Mouse (Mus musculus): ENCODE measurements at regions not wholly inside any gene's neighbourhood (a gene's known extent, or its start where the extent isn't known, plus 50 kb on each side); places are given as distances from the start of the nearest gene placed in this dataset.

DNA sequence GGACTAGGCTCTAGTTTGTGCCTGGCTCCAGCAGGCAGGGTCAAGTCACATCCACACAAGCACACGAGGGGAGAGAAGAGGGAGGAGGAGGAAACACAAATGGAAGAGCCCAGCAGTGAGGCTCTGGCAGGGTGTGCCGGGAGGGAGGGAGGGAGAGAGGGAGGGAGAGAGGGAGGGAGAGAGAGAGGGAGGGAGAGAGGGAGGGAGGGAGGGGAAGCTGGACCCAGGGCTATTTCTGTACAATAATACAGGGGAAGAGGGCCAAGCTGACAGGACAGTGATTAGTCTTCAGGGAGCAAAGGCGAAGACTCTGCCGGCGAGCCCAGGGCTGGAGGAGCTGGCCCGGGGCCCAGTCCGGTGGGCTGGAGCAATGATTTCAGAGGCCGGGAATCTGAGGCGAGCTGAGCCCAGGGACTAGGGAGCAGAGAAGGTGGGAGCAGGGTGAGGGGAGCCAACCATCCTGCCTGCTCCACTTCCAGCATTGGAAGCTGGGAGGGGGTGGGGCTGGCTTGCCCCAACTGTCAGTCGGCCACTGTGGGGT, 155.6 kb downstream of the Efnb1 start:
- peak; percentile 18 for DNase-seq (ENCODE audit: low spot score)

DNA sequence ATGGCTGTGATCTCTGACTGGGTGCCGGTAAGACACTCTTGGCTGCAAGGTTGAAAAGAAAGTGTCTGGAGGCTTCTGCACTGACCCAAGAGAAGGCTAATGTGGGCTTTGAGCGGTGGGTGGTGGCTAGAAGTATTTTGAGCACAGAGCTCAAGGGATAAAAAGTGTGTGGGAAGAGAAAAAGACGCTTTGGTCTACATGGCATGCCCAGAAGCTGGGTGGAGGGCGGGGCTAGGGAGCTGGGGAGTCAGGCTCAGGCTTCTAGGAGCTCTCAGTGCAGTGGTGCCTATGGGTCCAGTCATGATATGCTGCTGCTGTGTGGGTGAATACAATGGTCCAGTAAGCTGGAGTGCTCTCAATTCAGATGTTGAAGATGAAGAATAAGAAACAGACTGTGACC, 152.1 kb downstream of the Efnb1 start:
- DNase-seq (ENCODE audit: low spot score), result no peak

DNA sequence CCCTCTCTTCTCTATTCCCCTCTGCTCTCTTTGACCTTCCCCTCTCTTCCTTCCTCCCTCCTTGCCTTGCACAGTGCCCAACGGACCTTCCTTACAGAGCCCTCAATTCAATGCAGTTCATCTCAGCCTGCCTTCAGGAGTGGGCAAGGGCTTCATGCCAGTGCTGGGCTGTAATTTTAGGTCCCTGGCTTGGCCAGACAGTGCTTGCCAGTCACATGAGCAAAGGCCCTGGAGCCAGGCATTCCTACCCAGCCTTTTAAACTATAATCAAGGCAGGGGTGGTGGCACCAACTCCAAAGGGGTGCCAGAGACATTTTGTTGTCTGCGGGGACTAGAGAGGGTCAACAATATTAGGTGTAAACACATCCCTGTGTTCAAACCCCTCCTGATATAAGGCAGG, 150.9 kb downstream of the Efnb1 start:
- no peak for DNase-seq (ENCODE audit: low spot score)

DNA sequence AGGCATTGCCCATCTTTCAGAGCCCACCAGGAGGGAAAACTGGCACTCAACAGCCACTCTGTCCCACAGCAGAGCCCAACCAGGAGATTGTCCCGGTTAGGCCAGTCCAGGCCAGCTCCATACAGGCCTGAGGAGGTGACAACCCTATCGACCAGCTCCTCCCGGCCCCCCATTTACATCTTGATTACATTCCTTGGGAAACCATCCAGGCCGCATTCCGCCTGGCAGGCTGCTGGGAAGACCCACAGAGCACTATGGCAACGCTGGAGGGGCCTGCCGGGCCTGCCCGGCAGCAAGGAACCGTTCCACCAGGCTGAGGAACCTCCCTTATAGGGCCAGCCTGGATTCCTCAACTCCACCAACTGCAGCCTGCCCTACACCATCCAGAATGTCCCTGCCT, 149.7 kb downstream of the Efnb1 start:
- peak; percentile 35 for DNase-seq (ENCODE audit: low spot score)

DNA sequence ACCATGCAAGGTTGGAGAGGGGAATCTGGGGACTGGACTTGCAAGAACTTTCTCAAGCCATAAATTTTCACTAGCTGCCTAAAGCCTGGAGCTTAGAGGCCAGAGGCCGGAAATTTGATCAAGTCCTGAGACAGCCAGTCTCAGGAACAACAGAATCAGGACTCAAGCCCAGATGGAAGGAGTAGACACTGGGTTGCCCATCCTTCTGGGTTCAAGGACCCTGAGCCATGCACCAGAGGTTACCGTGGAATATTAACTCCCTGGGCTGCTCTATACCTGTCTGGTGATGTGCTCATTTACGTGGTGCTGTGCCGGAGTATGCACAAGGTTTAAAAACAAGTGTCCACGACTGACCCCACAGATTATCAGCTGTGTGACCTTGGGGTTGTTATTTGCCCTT, 145.1 kb downstream of the Efnb1 start:
- DNase-seq (ENCODE audit: low spot score), result no peak

DNA sequence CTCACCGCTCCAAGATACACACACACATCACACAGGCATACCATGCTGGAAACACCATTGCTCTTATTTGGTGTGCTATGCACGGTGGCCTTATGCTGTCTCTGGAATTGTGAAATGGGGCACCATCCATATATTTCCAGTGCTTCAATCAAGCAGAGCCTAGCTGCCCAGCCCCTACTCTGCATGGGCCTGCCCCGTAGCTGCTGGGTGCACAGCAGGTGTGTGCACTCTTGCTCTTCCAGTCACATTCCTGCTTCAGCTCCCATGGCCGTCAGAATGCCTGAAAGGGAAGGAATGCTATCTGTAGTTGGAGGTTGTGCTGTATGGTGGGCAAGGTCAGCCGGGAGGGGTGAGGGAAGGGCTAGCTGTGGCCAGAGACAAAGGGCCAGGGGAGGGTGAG, 144.6 kb downstream of the Efnb1 start:
- DNase-seq (ENCODE audit: low spot score), result no peak

DNA sequence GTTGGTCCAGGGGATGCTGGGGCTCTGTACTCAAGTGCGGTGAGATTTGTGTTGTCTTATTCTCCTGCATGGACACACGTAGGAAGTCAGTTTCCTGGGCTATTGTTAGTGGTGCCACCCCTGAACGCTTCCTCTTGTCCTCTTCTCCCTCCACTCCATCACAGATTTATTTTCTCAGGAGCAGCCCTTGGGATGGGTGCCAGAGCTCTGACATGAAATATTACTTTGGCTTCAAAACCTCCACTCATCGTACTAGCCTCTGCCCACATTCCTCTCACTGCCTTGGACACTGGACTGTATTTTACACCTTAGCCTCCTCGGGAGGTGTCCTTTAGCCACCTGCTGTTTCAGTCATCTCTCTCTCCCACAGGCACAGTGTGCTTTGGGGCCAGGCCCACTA, 139.6 kb downstream of the Efnb1 start:
- no peak for DNase-seq (ENCODE audit: low spot score)

DNA sequence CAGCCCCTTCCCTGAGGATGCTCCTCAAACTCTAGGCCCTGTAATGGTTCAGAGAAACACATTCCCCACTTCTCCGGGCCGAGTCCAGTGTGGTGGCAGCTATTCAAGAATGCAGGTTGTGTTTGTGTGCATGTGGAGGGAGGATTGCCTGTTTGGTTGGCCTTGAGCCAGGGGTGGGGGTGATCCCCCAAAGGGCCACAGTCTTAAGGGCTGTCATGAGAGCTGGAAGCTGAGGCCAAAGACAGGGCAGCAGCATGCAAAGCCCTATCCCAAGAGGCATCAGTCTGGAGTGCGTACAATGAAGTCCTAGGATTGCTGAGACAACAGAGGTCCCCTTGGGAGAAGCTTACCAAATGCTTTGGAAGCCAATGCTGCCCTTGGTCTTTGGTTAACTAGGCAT, 136.0 kb downstream of the Efnb1 start:
- DNase-seq (ENCODE audit: low spot score), result no peak

DNA sequence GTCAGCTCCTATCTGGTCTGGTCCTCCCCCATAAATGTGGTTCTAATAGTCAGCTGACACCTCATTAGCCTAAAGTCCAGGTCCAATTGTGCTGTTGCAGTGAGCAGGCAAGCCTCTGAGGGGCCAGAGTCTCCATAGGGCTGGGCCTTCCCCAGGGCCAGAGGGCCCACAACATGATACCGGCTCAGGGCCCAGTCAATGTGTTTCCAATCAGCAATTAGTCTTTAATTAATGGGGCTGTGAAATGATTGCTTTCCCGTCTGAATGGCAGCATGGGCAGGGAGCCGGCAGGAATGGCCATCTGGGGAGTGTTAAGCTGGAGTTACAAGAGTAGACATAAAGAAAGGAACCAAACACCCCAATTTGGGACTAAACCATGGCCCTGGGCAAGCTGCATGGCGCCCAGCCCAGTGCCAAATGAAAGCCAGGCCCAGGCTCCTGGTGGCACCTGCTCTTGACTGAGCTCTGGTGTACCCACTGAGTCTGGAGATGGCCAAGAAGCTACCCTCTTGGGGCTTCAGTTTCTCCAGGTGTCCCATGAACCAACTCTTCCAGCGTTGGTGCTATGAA, 113.2 kb downstream of the Efnb1 start:
- DNase-seq (ENCODE audit: low spot score), result no peak

DNA sequence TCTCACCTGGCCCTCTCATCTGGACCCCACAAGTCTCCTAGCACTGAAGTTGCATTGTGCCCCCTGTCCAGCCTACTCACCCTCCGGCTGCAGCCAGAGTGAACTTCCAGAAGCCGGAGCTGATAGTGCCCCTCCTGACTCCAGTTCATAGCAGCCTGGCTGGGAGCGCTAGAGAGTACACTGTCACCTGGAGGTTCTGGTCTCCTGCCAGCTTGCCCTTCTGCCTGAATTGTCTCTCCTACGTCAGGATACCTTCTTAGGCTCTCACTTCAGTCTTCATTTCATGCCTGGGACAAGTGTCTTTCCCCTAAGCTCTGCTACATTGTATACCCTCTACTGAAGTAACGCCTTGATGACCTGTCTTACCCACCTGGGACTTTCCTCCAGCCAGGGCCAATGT, 112.3 kb downstream of the Efnb1 start:
- DNase-seq (ENCODE audit: low spot score), result no peak

DNA sequence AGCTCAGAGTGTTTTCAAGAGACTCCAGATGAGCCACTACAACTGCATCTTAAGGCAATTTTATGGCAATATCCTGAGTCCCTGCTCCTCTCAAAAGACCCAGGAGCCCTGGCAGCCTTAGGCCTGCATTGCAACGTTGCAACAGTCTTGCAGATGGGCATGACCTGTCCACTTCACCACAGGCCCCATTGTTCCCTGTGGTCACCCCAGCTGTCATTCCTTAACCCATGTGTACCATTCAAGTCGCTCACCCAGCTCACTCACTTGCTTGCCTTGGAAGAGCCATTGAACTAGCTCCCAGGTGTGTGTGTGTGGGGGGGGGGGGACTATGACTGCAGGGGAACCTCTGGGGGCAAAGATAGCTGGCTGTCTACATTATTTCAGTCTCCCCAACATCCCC, 110.8 kb downstream of the Efnb1 start:
- no peak for DNase-seq (ENCODE audit: low spot score)

DNA sequence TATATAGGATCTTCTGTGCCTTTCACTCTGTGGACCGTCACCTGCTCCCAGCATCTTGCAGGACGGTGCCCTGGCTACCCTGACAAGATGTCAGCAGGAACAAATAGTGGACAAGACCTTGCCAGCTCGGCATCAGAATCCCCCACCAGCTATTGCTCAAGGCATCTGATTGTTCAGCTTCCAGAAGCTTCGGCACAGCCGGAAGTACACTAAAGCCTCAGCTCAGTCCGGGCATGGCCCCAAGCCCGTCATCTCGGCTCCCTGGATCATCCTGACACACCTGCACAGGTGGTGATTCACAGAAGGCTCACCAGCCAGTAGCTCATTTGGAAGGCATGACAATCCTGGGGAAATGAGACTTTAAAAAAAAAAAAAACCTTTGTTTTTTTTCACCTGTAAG, 110.1 kb downstream of the Efnb1 start:
- no peak for DNase-seq (ENCODE audit: low spot score)

DNA sequence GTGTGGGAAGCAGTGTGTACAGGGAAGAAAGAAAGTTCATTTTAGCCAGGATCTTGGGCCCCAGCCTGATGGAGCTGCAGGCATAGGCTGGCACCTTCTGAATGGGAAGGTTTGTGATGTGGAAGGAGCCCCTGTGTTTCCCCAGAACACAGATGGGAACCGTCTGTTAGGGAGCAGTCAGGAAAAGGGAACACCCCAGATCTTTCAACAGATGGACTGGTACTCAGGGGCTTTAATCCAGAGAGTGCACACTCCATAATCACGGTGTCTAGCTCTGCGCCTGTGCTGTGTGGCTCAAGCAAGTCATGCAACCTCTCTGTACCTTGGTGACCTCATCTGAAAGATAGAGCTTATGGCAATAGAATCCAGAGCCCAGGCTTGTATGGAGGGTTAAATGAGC, 109.6 kb downstream of the Efnb1 start:
- DNase-seq (ENCODE audit: low spot score), result no peak

DNA sequence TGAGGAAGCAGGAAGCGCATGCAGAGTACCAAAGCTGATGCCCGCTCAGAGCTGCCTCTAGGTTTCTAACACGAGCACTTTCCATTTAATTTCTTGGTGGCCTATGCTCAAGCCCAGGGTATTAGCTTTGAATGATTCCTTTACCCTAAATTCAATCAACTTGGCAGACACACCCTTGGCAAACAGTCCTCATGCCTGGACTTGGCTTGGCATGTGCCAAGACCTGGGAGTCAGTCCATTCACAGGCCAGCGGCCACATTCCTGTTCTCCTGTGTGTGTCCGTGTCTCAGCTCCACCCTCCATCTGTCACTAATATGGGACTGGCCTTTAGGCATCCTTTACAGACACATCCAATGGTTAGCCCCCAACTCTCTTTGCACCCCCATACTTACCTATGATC, 107.3 kb downstream of the Efnb1 start:
- no peak for DNase-seq (ENCODE audit: low spot score)

DNA sequence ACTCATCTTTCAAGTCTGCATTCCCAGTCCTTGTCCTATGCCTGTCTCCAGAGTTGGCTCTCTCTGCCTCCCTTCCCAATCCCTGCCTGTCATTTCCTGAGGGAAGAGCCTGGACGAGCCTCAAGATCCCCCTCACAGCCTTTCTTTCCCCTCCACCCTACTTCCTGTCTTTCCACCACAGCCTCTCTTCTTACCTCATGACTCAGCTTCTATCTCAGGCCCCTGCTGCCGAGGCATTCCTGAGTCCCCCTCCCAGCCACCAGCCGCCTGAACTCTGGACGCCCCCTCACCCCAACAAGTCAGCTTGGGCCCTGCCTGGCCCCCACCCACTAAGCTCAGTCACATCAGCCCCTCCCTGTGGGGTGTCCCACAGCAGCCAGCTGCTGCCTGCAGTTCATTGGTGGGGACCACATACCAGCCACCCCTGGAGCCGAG, 105.8 kb downstream of the Efnb1 start:
- DNase-seq (ENCODE audit: low spot score), result no peak

DNA sequence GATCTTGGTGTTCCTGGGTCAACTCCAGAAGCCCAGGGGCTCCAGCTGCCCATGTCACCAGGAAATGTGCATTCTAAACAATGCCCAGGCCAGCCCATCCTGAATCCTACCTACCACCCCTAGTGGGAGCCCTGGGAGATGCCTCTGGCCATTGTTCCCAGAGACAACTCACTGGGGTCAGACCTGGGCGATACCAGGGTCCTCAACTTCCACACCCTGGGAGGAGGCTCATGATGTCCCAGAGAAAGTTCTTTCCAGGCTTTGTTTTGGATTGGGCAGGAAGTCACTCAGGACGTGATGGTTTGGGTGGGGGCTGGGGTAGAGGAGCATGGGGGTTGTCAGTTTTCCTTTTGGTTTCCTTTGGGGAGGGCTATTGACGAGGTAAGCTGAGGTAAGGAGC, 97.1 kb downstream of the Efnb1 start:
- DNase-seq (ENCODE audit: low spot score), result no peak

DNA sequence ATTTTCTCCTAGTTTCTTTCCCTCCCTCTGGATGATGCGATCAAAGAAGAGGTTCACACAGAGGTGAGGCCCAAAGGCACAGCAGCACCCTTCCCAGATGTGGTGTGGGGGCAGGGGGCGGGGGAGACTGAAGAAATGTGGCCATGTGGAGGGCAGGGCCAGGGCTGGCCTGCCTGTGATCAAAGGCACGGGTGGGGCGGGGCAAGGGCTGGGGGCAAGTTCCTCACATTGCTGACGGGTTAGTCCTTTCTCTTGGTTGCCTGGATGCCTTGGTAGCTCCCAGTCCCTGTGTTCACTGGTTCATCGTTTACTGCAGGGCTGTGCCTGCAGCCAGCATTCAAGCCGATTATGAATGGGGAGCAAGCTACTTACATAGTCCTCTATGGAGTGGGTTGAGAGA, 96.4 kb downstream of the Efnb1 start:
- no peak for DNase-seq (ENCODE audit: low spot score)

DNA sequence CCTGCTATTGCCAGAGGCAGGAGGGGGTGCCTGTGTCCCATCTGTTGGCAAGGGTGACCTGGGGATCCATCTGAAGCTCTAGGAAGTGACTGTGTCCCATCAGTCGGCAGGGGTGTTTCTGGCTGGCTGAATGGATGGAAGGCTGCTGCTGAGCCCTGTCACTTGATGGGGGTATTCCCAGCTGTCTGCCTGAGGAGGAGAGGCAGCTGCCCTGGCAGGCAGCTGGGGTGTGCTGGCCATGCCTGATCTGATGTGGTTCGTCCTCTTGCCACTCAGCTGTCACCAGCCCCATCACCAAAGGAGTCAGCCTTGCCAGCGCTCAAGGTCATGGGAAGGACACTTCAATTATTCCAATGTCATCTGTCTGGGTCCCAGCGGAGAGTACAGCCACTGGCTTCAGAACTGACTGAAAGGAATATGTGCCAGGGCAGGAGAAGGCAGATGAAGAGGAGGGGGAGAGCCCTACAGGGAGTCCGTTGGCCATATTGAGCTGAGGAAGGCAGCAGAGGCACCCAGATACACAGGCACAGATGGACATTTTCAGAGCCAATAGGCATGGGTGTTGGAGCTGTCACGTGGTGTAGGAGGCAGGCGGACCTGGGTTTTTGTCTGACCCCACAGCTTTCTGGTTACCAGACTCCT, 89.3 kb downstream of the Efnb1 start:
- no peak for DNase-seq (ENCODE audit: low spot score)

DNA sequence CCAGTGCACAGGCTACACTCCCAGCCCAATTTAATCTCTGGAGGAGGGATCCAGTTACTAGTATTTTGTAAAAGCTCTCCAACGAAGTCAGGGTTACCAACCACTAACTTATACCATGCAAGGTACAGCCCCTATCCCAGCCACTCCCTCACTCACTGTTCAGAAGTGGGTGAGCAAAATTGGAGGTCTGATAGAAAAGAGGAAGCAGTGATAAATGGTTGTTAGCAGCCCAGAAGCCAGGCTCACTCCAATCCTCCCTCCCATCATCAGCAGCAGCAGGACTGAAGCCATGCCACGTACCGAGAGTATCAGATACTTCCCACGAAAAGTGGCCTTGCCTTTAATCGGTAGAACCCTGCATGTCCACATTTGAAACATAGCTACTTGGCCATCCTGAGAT, 86.1 kb downstream of the Efnb1 start:
- DNase-seq (ENCODE audit: low spot score), result no peak

DNA sequence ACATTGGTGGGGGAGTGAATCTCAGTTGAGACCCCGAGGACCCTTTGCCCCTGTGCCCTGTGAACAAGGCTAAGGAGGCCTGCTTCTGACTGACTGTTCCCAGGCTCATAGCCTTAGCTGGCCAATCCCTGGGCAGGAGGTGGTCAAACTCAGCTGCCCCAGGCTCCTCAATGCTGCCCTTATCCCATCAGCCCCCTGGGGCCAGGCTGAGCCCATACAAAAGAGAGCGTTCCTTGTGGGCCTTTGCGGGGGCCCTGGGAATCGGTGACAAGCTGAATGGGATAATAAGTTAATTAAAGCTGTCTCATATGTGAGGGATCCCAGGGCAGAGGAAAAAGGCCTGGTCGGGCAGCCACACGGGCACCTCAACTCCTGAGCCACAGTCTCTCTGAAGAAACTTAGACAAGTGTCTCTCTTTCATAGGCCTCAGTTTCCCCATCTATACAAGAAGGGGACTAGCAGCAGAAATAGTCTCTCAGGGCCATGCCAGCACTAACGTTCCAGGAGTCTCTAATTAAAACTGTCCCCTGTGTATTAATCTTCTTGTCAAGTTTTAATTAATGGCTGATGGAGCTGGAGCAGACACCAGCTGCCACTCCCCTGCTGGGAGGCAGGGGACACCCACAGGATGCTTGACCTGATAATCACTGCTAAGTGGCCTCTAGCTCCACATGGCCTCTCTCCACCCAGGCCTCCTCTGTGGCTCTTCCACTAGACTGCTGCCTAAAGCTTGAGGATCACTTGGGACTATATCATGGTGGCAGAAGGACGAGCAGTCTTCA, 84.9 kb downstream of the Efnb1 start:
- no peak for DNase-seq (ENCODE audit: low spot score)

DNA sequence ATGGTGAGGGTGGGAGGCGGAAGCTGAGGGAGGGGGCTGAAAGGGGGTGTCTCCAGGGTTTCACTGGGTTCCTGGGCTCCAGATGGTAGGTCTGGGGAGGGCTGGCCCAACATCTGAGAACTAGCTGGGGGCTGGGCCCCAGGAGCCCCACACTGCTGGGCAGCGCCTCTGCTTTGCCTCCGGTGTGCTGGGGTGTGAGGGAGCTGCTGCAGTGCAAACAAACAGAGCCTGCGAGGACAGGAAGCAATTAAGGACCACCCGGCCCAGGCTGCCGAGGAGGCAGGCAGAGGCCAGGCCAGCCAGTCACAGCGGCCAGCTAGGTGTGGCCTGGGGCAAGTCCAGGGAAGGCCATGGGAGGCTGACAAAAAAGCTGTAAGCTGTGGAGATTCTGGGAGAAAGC, 82.3 kb downstream of the Efnb1 start:
- no peak for DNase-seq (ENCODE audit: low spot score)

DNA sequence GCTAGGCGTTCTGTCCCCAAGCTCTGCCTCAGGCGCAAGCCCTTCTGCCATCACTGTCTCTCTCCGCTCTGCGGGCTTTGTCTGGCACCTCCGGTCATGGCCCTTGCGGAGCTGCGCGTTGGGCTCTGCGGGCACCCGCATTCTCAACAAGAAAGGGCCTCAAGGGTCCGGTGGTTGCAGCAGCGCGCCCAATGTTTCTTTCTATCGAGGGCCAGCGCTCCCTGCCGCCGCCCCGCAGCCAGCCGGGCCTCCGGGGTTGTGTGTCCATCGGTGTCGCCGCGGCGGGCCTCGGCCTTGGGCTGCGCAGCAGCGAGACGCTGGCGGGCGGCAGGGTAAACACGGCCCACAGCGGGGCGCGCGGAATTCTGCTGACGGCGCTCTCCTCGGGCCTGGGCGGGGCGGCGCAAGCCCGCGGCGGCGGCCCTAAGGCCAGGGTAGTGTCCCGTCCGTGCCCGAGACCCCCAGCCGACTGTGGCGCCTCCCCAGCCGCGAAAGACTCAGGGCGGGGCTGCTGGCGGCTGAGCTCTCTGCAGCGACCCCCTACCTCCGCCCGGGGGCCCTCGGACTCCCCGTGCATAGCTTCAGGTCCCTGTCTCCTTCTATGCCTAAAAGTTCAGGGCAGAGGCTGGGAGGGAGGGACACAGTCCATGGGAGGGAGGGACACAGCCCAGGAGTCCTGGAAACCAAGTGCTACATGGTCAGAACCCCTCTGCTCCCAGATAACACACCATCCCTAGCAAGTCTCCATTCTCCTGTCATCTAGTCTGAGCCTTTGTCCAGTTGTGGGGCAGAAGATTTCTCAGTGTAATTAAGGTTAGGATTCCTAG, 80.9 kb downstream of the Efnb1 start:
- peak; percentile 10 for DNase-seq (ENCODE audit: low spot score)

DNA sequence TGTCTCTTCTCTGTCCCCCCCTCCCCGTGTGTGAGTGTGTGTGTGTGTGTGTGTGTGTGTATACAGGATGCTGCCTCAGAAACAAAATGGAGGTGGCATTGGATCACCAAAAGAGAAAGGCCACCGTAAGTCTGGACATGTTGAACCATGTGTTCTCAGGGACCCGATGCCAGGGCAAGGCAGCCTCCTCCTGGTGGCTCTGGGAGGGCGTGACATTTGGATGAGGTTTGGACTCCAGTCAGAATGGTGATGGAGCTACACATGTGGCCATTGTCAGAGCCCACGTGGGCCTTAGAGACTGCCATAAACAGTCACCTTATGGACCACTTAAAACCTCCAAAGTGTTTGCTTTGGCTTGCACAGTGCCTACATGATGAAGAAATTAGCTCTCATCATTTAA, 80.0 kb downstream of the Efnb1 start:
- no peak for DNase-seq (ENCODE audit: low spot score)
